Mouse (Mus musculus): ENCODE measurements around the gene Slc13a2. TPM values are rescaled to one million over a fixed set of nuclear protein-coding genes. Genes with fewer than 3 reads are reported as not detected.

Gene Slc13a2
- total RNA-seq, 2 experiments from 2014 or later = not detected

DNA sequence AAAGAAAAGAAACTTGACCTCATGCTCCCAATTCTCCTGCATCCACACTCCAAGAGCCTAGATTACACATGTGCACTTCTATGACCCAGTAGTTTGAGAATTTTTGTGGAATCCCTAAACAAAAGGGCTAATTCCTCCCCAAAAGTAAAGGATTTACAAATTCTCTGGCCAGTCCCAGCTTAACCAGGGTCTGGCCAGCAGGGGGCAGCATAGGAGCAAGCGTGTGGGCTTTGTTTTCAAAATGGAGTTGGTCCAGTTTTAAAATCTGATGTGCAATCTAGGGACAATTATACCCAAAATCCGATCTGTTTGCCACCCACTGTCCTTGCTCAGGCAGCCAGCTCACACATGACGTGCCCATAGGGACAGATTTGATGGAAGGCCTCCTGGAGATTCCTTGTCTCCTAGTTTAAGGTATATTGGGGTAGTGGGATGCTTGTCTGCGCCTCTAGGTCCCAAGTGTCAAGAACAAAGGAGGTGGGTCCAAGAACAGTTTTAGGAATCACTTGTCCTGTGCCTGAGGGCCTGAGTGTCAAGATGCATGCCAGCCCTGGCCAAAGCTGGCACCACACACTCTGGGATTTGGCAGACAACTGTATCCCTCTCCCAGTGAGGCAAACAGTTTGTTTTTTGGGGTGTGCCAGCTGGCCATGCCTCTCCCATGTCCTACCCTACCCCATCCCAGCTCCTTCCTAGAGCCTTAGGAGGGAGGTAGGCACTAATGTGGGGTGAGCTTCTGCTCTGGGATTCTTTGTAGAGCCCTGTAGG lies 66.4 kb downstream of the Slc13a2 start:
- peak; percentile 78 to 80 for DNase-seq (ENCODE audit: low spot score in 2 of 2)

DNA sequence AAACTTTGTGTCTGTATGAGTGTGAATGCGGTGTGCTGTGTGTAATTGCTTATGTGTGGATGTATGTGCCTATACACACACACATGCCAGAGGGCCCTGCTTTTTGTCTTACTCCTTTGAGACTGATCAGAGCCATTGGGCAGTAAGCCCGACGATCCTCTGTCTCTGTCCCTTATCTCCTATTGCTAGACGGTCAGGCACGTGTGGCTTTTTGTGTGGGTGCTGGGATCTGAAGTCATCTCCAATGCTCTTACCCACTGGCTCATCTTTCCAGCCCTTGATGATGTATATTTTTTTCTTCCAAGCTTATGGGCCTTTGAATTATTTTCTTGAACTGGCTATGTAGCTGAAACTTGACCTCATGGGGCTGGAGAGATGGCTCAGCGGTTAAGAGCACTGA lies 67.1 kb downstream of the Slc13a2 start:
- no peak for DNase-seq (ENCODE audit: low spot score in 2 of 2)

DNA sequence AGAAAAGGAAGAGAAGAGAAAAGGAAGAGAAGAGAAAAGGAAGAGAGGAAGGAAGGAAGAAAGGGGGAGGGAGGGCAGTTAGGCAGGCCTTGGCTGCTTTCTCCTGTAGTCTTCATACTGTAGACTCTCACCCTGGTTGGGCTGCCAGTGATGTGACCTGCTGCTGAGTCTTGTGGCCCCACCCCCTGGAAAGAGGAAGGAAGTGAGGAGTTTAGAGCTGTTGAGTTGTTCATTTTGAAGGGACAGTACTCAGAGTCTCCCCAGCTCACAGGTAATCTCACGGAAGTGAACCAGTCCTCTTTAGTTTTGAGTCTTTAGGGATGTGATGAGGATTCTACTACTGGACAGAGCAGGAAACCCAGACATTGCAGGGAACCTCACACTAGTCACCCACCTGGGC lies 68.9 kb downstream of the Slc13a2 start:
- no peak for DNase-seq (ENCODE audit: low spot score in 2 of 2)

DNA sequence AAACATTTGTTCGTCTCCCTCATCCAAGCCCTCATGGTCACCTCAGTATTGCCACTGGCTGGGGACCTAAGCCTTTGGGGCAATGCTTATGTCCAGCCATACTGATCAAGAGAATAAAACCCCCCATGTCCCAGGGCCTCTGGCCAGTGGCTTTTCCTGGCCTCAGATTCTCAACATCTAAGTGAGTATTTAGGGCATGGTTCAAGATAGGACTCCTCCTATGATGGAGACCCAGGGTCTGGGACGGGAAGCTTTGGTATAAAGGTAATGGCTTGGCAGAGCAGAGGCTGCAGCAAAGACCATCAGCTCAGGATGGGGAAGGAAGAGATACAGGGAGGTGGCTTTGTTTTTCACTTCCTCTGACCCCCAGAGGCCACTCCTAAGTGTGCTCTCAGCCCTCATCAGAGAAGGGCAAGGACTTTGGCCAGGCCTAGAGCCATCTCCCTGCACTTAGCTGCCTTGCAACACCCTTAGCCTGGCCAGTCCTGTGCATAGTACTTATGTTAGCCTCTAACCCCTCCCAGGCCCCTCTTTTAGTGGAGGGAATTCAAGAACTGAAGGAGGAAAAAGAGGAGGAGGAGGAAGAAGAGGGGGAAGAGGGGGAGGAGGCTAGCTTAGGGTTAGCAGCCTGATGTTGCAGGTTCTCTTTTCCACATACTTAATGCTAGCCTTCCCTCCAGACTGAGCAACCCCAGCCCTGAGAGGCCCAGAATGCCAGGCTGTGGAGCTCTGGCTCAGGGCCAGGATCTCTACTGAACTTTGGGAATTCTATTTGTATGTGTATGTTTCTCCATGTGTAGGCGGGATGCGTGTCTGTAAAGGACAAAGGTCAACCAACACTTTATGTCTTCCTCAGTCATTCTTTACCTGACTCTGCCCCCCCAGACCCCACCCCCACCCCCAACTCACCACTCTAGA lies 72.3 kb downstream of the Slc13a2 start:
- no peak for DNase-seq (ENCODE audit: low spot score in 2 of 2)

DNA sequence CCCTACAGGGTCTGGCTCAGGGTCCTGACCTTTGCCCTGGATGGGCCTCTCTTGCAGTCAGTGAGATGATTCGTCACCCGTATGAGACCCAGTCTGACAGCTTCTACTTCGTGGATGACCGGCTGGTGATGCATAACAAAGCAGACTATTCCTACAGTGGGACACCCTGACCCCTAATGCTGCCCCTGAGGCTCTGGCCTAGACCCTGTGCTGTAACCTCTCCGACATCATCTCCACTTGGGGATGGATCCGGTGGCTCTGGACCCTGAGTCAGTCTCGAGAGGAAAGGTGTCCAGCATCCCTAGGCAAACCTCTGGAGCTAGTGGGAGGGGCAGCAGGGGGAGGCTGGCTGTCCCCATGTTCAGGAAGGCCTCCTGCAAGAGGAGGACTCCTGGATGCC lies 73.5 kb downstream of the Slc13a2 start:
- DNase-seq (ENCODE audit: low spot score in 2 of 2) = no peak

DNA sequence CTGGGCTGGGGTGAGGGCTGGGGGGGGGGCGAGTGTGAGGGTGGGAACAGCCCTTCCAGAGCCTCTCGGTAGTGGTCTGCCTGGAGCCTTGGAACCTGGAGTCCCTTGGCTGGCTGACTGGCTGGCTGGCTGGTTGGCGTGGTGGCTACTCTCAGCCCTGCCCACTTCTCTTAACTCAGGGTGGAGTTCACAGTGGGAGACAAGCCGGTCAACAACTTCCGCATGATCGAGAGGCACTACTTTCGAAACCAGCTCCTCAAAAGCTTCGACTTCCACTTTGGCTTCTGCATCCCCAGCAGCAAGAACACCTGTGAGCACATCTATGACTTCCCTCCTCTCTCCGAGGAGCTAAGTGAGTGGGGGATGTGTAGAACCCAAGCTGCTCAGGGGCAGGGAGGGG lies 74.1 kb downstream of the Slc13a2 start:
- no peak for DNase-seq (ENCODE audit: low spot score in 2 of 2)

Other genes with a start within 250 kb of the Slc13a2 start
- gene Nek8, start 245.5 kb downstream of the Slc13a2 start, total RNA-seq (2021) = 10 to 100 TPM in 1 of 2 experiments, 1 to 10 TPM in 1; 9.8 to 12.8 TPM
- gene Tlcd1, start 245.5 kb downstream of the Slc13a2 start, total RNA-seq (2021) = 10 to 100 TPM; 54.7 to 76.5 TPM
- 1,000 to 10,000 TPM; 1,582 to 1,912 TPM for gene Rpl23a, start 238.6 kb downstream of the Slc13a2 start, total RNA-seq (2021)
- 10 to 100 TPM; 69.9 to 71.9 TPM for gene Rab34, start 233.8 kb downstream of the Slc13a2 start, total RNA-seq (2021)
- 10 to 100 TPM; 14.6 to 22.9 TPM for gene Proca1, start 228.8 kb downstream of the Slc13a2 start, total RNA-seq (2021)
- gene Sdf2, start 176.5 kb downstream of the Slc13a2 start, total RNA-seq (2021) = 100 to 1,000 TPM in 1 of 2 experiments, 10 to 100 TPM in 1; 97.3 to 120 TPM
- 10 to 100 TPM; 71.5 to 85.0 TPM for gene Supt6, start 176.2 kb downstream of the Slc13a2 start, total RNA-seq (2021)
- gene 2610507B11Rik, start 160.5 kb downstream of the Slc13a2 start, total RNA-seq (2021) = 100 to 1,000 TPM; 168 to 185 TPM
- under 1 TPM; 0.46 to 0.54 TPM for gene BC030499, start 131.4 kb downstream of the Slc13a2 start, total RNA-seq (2021)
- gene Spag5, start 120.7 kb downstream of the Slc13a2 start, total RNA-seq (2021) = 1 to 10 TPM; 1.9 to 4.3 TPM
- gene Aldoc, start 99.2 kb downstream of the Slc13a2 start, total RNA-seq (2021) = 10 to 100 TPM; 20.8 to 26.9 TPM
- gene Pigs, start 93.8 kb downstream of the Slc13a2 start, total RNA-seq (2021) = 10 to 100 TPM; 56.2 to 62.4 TPM
- gene Unc119, start 78.7 kb downstream of the Slc13a2 start, total RNA-seq (2021) = 10 to 100 TPM; 25.8 to 29.0 TPM
- under 1 TPM; 0.19 to 0.20 TPM for gene Foxn1, start 35.7 kb downstream of the Slc13a2 start, total RNA-seq (2021)
- 10 to 100 TPM; 27.4 to 32.0 TPM for gene Slc46a1, start 43.5 kb upstream of the Slc13a2 start, total RNA-seq (2021)
- gene Sarm1, start 75.5 kb upstream of the Slc13a2 start, total RNA-seq (2021) = 1 to 10 TPM; 5.3 to 6.4 TPM
- 1 to 10 TPM; 1.6 to 4.5 TPM for gene Vtn, start 76.9 kb upstream of the Slc13a2 start, total RNA-seq (2021)
- gene Sebox, start 81.2 kb upstream of the Slc13a2 start, total RNA-seq (2021) = not detected
- 10 to 100 TPM; 27.8 to 28.0 TPM for gene Tmem199, start 90.0 kb upstream of the Slc13a2 start, total RNA-seq (2021)
- gene Poldip2, start 90.0 kb upstream of the Slc13a2 start, total RNA-seq (2021) = 100 to 1,000 TPM; 153 to 166 TPM
- 10 to 100 TPM; 38.3 to 43.0 TPM for gene Tnfaip1, start 114.1 kb upstream of the Slc13a2 start, total RNA-seq (2021)
- 10 to 100 TPM; 91.4 to 96.0 TPM for gene Ift20, start 114.1 kb upstream of the Slc13a2 start, total RNA-seq (2021)
- gene Tmem97, start 128.6 kb upstream of the Slc13a2 start, total RNA-seq (2021) = 10 to 100 TPM; 27.6 to 40.9 TPM

Measured in adrenal gland, adult 18-20 months (tissue).